Mouse (Mus musculus): ENCODE data around the gene Gm8871.
"Not testable (repeated sequence)": the region's sequence is repeated elsewhere in the genome, so short reads cannot be mapped to it uniquely, and the experiment has no call there.

Gene Gm8871

DNA sequence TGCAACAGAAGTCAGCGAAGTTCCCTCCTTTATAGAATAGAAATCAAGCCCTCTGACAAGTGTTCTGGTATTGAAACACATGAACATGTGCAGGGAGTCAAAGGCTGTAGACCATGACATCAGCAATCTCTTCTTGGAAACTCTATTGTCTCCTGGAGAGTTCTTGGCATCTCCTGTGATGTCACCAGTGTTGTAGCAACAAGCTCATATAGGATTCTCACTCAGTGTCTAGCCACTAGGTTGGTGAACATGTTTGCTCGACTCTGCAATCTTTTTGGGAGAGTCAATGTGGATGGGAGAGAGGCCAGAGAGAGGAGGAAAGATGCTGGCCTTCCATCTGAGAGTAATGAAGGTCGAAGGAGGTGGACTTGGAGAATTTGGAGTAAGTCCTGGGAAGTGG is at the start of gene Gm8871, which contains the start of gene Gm8857:
TSS of gene Gm8871 (plus strand) at position 301 of the 400 bp plus-strand sequence.
TSS of gene Gm8857 (plus strand) at position 303 of the 400 bp plus-strand sequence.
- DNase-seq (ENCODE audit: low read depth, low spot score): not testable (repeated sequence)

DNA sequence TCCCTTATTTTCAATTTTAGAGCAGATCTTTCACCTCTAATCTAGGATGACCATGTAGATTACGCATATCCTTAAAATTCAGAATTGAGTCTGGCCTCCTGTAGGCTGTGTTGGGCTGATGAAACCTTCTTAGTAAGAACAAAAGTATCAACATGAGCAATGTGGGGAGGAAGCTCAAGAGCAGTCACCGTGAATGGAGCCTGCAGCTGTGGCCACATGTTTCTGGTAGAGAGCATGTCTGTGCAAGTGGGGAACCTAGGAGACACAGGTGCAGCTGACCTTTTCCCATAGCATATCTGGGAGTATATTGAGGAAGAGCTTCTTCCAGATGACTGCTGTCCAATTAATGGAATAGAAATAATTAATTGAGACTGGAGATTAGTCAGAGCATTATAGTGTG is 5.9 kb downstream of the Gm8871 start:
- peak; percentile 0 for DNase-seq (ENCODE audit: low read depth, low spot score)

DNA sequence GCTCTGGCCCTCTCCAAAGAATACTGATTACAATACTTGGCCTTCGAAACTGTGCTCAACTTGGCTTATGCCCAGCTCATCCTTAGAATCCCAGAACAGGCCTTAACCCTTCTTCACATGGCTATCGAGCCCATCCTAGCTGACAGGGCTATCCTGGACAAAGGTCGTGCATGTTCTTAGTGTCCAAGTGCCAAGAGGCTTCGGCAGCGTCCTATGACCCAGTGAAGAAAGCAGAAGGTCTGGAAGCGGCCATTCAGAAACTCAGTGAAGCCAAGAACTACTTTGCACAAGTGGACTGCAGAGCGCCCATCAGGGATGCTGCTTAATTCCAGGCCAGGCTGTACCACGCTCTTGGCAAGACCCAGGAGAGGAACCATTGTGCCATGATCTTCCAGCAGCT is 10.5 kb downstream of the Gm8871 start:
- not testable (repeated sequence) for DNase-seq (ENCODE audit: low read depth, low spot score)
